Mouse (Mus musculus): Measurements from ENCODE around the gene Psma6. TPM values are rescaled to one million over a fixed set of nuclear protein-coding genes. Genes with fewer than 3 reads are reported as not detected.
"Not testable (repeated sequence)": the region's sequence is repeated elsewhere in the genome, so short reads cannot be mapped to it uniquely, and the experiment has no call there.

Gene Psma6
- 100 to 1,000 TPM; 236 to 251 TPM for total RNA-seq (2021)
- long read RNA-seq, experiment 1, transcript Psma6-201 (7 exons, 1,042 nt): major isoform, 209 of 221 reads
- long read RNA-seq, experiment 1, partial matches to known transcripts: 5 of 221 reads
- long read RNA-seq, experiment 1, other reads (novel, unspliced or antisense): 7 of 221 reads
- long read RNA-seq, experiment 2, transcript Psma6-201 (7 exons, 1,042 nt): major isoform, 132 of 144 reads
- long read RNA-seq, experiment 2, partial matches to known transcripts: 9 of 144 reads
- long read RNA-seq, experiment 2, other reads (novel, unspliced or antisense): 3 of 144 reads

GRCm38 (mm10) chr12:55384023-55384749 lies at the start of gene Psma6:
Gene Psma6 (plus strand): TSS chr12:55384222.
- no peak for DNase-seq

- DNase-seq: not testable (repeated sequence)
Measured at GRCm38 (mm10) chr12:55338490-55338889, 45.5 kb upstream of the Psma6 start.

- DNase-seq: not testable (repeated sequence)
Measured at GRCm38 (mm10) chr12:55343045-55343444, 41.0 kb upstream of the Psma6 start.

- no peak for DNase-seq
Measured at GRCm38 (mm10) chr12:55343998-55344397, 40.0 kb upstream of the Psma6 start.

- peak; percentile 5 for DNase-seq
Measured at GRCm38 (mm10) chr12:55344583-55344982, 39.4 kb upstream of the Psma6 start.

GRCm38 (mm10) chr12:55353423-55353822 lies 30.6 kb upstream of the Psma6 start:
- no peak for DNase-seq

- peak; percentile 38 for DNase-seq
Measured at GRCm38 (mm10) chr12:55354904-55355303, 29.1 kb upstream of the Psma6 start.

- DNase-seq: no peak
Measured at GRCm38 (mm10) chr12:55357303-55357702, 26.7 kb upstream of the Psma6 start.

GRCm38 (mm10) chr12:55360929-55361328 lies 23.1 kb upstream of the Psma6 start:
- no peak for DNase-seq

GRCm38 (mm10) chr12:55365083-55365482 lies 18.9 kb upstream of the Psma6 start:
- DNase-seq: no peak

- no peak for DNase-seq
Measured at GRCm38 (mm10) chr12:55372424-55373055, 11.5 kb upstream of the Psma6 start.

- no peak for DNase-seq
Measured at GRCm38 (mm10) chr12:55376956-55377609, 6.9 kb upstream of the Psma6 start.

GRCm38 (mm10) chr12:55377610-55377980 lies 6.4 kb upstream of the Psma6 start:
- no peak for DNase-seq

- DNase-seq: peak; percentile 72
Measured at GRCm38 (mm10) chr12:55384826-55385225, 804 bp downstream of the Psma6 start.

GRCm38 (mm10) chr12:55385931-55386330 lies 1.9 kb downstream of the Psma6 start:
- DNase-seq: no peak

GRCm38 (mm10) chr12:55386456-55386855 lies 2.4 kb downstream of the Psma6 start:
- no peak for DNase-seq

GRCm38 (mm10) chr12:55387083-55387787 lies 3.2 kb downstream of the Psma6 start:
- DNase-seq: peak; percentile 54

GRCm38 (mm10) chr12:55387788-55388465 lies 3.9 kb downstream of the Psma6 start:
- peak; percentile 43 for DNase-seq

GRCm38 (mm10) chr12:55388478-55388877 lies 4.5 kb downstream of the Psma6 start:
- peak; percentile 69 for DNase-seq

GRCm38 (mm10) chr12:55389132-55390081 lies 5.4 kb downstream of the Psma6 start:
- DNase-seq: peak; percentile 18
